Mouse (Mus musculus): ENCODE data around the gene Wdr48. TPM values are rescaled to one million over a fixed set of nuclear protein-coding genes. Genes with fewer than 3 reads are reported as not detected.

Wdr48 gene
- polyA plus RNA-seq, 1 experiment = 103 TPM

DNA sequence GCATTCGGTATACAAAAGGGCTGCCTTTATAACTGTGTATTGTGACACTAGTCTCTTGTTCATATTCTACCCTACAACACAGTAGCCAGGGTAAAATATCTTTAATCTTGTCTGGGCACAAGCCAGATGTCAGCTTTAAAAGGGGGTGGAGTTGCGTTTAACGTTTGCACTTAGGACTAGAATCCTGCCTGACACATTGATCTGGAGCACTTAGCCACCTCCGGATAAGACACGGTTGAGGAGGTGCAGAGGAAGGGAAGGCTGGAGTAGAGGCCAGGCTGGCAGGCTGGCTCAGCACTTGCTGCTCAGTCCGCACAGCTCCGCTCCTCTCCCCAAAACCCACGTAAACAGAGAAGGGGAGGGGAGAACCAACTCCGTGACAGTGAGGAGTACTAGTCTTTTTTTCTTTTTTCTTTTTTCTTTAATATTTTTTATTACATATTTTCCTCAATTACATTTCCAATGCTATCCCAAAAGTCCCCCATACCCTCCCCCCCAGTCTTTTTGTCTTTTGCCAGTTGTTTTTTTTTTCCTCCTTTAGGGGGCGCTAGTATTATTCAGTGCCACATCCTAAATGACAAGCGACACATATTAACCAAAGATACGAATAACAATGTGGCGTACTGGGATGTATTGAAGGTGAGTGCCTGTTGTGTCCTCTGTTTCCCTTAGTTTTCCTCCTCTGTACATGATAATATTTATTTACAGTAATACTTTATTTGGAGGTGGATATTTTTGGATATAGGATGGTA is 18.6 kb downstream of the Wdr48 start:
- TF ChIP-seq POLR2A (IDR thresholded peaks at IDR 0.05; ENCODE audit: insufficient read depth, low read length) (no peak), EP300 (IDR thresholded peaks at IDR 0.05; ENCODE audit: insufficient read depth, low read depth, low read length) (no peak), CTCF (IDR thresholded peaks at IDR 0.05; ENCODE audit: low read depth, low read length) (no peak)
- H3K4me3 ChIP-seq (ENCODE audit: low read depth, low read length) = no peak overlapping the region
- H3K9ac ChIP-seq (ENCODE audit: low read depth, poor library complexity, severe bottlenecking) = no peak overlapping the region
- H3K27me3 ChIP-seq (ENCODE audit: control insufficient read depth, insufficient read depth, low read length, poor library complexity, severe bottlenecking) = no peaks in the 10 kb centered on the region
- H3K9me3 ChIP-seq (replicated peaks; ENCODE audit: control insufficient read depth, insufficient read depth, low read length, poor library complexity, severe bottlenecking) = no peaks in the 10 kb centered on the region
- H3K4me1 ChIP-seq (ENCODE audit: control insufficient read depth, insufficient read depth, low read length) = no peaks in the 10 kb centered on the region
- H3K27ac ChIP-seq (ENCODE audit: insufficient read depth, low read length) = no peak overlapping the region
- H3K36me3 ChIP-seq (ENCODE audit: control insufficient read depth, insufficient read depth, low read length, poor library complexity, severe bottlenecking) = peaks cover 52% of the 10 kb centered on the region

DNA sequence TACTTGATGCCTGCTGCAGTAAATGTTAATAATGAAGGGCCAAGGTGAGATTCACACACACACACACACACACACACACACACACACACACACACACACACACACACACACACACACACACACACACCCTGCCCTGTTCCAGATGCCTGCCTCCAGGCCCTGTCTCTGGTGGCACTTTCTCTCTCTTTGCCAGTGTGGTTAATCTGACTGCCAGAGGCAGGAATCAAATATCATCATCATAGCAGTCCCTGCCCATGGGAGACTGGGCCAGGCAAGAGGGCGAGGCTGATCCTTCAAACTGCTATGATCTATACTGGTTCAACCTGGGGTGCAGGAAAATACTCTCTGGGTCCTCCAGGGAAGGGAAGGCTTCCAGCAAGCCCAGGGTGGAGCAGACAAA is 25.2 kb downstream of the Wdr48 start:
- Histone ChIP-seq H3K27ac (ENCODE audit: insufficient read depth, low read length) (no peak overlapping the region), H3K36me3 (ENCODE audit: control insufficient read depth, insufficient read depth, low read length, poor library complexity, severe bottlenecking) (peaks cover 50% of the 10 kb centered on the region), H3K4me1 (ENCODE audit: control insufficient read depth, insufficient read depth, low read length) (no peaks in the 10 kb centered on the region), H3K9ac (ENCODE audit: low read depth, poor library complexity, severe bottlenecking) (no peak overlapping the region), H3K9me3 (replicated peaks; ENCODE audit: control insufficient read depth, insufficient read depth, low read length, poor library complexity, severe bottlenecking) (no peaks in the 10 kb centered on the region), H3K4me3 (ENCODE audit: low read depth, low read length) (no peak overlapping the region), H3K27me3 (ENCODE audit: control insufficient read depth, insufficient read depth, low read length, poor library complexity, severe bottlenecking) (no peaks in the 10 kb centered on the region)
- TF ChIP-seq EP300 (IDR thresholded peaks at IDR 0.05; ENCODE audit: insufficient read depth, low read depth, low read length) = no peak
- no peak for TF ChIP-seq CTCF (IDR thresholded peaks at IDR 0.05; ENCODE audit: low read depth, low read length)
- TF ChIP-seq POLR2A (IDR thresholded peaks at IDR 0.05; ENCODE audit: insufficient read depth, low read length) = no peak

DNA sequence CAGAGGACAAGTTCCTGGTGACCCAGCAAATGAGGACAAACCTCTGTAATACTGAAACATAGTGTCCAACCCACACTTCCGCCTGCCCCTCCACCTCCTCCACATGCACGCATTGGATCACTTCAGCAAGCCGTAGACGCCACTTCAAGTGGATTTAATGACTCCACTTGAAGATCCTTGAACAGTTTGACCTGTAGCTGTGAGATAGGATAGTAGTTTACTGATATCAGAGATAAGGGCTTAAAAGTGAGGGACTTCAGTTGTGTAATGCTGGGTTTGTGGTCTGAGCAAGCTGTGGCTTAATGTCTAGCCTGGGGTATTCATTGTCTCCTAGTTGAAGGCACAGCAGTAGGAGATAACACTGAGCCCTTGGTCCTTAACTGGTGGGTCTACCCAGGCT is 28.8 kb downstream of the Wdr48 start:
- TF ChIP-seq CTCF (IDR thresholded peaks at IDR 0.05; ENCODE audit: low read depth, low read length) (no peak), POLR2A (IDR thresholded peaks at IDR 0.05; ENCODE audit: insufficient read depth, low read length) (no peak), EP300 (IDR thresholded peaks at IDR 0.05; ENCODE audit: insufficient read depth, low read depth, low read length) (no peak)
- peaks cover 47% of the 10 kb centered on the region for H3K36me3 ChIP-seq (ENCODE audit: control insufficient read depth, insufficient read depth, low read length, poor library complexity, severe bottlenecking)
- no peaks in the 10 kb centered on the region for H3K4me1 ChIP-seq (ENCODE audit: control insufficient read depth, insufficient read depth, low read length)
- H3K9me3 ChIP-seq (replicated peaks; ENCODE audit: control insufficient read depth, insufficient read depth, low read length, poor library complexity, severe bottlenecking) = no peaks in the 10 kb centered on the region
- H3K27me3 ChIP-seq (ENCODE audit: control insufficient read depth, insufficient read depth, low read length, poor library complexity, severe bottlenecking) = no peaks in the 10 kb centered on the region
- no peak overlapping the region for H3K4me3 ChIP-seq (ENCODE audit: low read depth, low read length)
- no peak overlapping the region for H3K9ac ChIP-seq (ENCODE audit: low read depth, poor library complexity, severe bottlenecking)
- H3K27ac ChIP-seq (ENCODE audit: insufficient read depth, low read length) = no peak overlapping the region

GRCm38 (mm10) chr9:119925120-119925657 is 30.5 kb downstream of the Wdr48 start:
- no peaks in the 10 kb centered on the region for H3K9me3 ChIP-seq (replicated peaks; ENCODE audit: control insufficient read depth, insufficient read depth, low read length, poor library complexity, severe bottlenecking)
- no peaks in the 10 kb centered on the region for H3K27me3 ChIP-seq (ENCODE audit: control insufficient read depth, insufficient read depth, low read length, poor library complexity, severe bottlenecking)
- no peak overlapping the region for H3K27ac ChIP-seq (ENCODE audit: insufficient read depth, low read length)
- peaks cover 33% of the 10 kb centered on the region for H3K36me3 ChIP-seq (ENCODE audit: control insufficient read depth, insufficient read depth, low read length, poor library complexity, severe bottlenecking)
- no peak for TF ChIP-seq EP300 (IDR thresholded peaks at IDR 0.05; ENCODE audit: insufficient read depth, low read depth, low read length)
- no peak for TF ChIP-seq CTCF (IDR thresholded peaks at IDR 0.05; ENCODE audit: low read depth, low read length)
- TF ChIP-seq POLR2A (IDR thresholded peaks at IDR 0.05; ENCODE audit: insufficient read depth, low read length) = no peak
- no peak overlapping the region for H3K4me3 ChIP-seq (ENCODE audit: low read depth, low read length)
- H3K4me1 ChIP-seq (ENCODE audit: control insufficient read depth, insufficient read depth, low read length) = no peaks in the 10 kb centered on the region
- no peak overlapping the region for H3K9ac ChIP-seq (ENCODE audit: low read depth, poor library complexity, severe bottlenecking)

GRCm38 (mm10) chr9:119925729-119926128 is 31.1 kb downstream of the Wdr48 start:
- Histone ChIP-seq H3K4me1 (ENCODE audit: control insufficient read depth, insufficient read depth, low read length) (no peaks in the 10 kb centered on the region), H3K9ac (ENCODE audit: low read depth, poor library complexity, severe bottlenecking) (no peak overlapping the region), H3K9me3 (replicated peaks; ENCODE audit: control insufficient read depth, insufficient read depth, low read length, poor library complexity, severe bottlenecking) (no peaks in the 10 kb centered on the region), H3K27ac (ENCODE audit: insufficient read depth, low read length) (no peak overlapping the region), H3K27me3 (ENCODE audit: control insufficient read depth, insufficient read depth, low read length, poor library complexity, severe bottlenecking) (no peaks in the 10 kb centered on the region), H3K4me3 (ENCODE audit: low read depth, low read length) (no peak overlapping the region), H3K36me3 (ENCODE audit: control insufficient read depth, insufficient read depth, low read length, poor library complexity, severe bottlenecking) (peaks cover 32% of the 10 kb centered on the region)
- TF ChIP-seq POLR2A (IDR thresholded peaks at IDR 0.05; ENCODE audit: insufficient read depth, low read length) (no peak), CTCF (IDR thresholded peaks at IDR 0.05; ENCODE audit: low read depth, low read length) (no peak)

- Histone ChIP-seq H3K9me3 (replicated peaks; ENCODE audit: control insufficient read depth, insufficient read depth, low read length, poor library complexity, severe bottlenecking) (no peaks in the 10 kb centered on the region), H3K4me3 (ENCODE audit: low read depth, low read length) (no peak overlapping the region), H3K9ac (ENCODE audit: low read depth, poor library complexity, severe bottlenecking) (no peak overlapping the region), H3K27me3 (ENCODE audit: control insufficient read depth, insufficient read depth, low read length, poor library complexity, severe bottlenecking) (no peaks in the 10 kb centered on the region), H3K36me3 (ENCODE audit: control insufficient read depth, insufficient read depth, low read length, poor library complexity, severe bottlenecking) (peaks cover 32% of the 10 kb centered on the region), H3K27ac (ENCODE audit: insufficient read depth, low read length) (no peak overlapping the region), H3K4me1 (ENCODE audit: control insufficient read depth, insufficient read depth, low read length) (no peaks in the 10 kb centered on the region)
- no peak for TF ChIP-seq CTCF (IDR thresholded peaks at IDR 0.05; ENCODE audit: low read depth, low read length)
These were observed 31.8 kb downstream of the Wdr48 start for GRCm38 (mm10) chr9:119926497-119926896.

Measured in ES-Bruce4 (cell line).